Mouse (Mus musculus) kidney, adult 2 months (tissue): ENCODE measurements around the gene Tec.

ENCODE experiments used
- CTCF ChIP-seq: fragments of 200-500 bp; conservative IDR thresholded peaks from 2 replicates; pipeline ENCODE4 v1.5.1; 2011; ENCODE audit warnings: low read depth, mild to moderate bottlenecking, control low read depth, low read length, moderate library complexity, mixed read lengths; ENCODE audit not compliant: insufficient read depth, insufficient read length
- POLR2A ChIP-seq: fragments of 200-500 bp; IDR thresholded peaks from one replicate; pipeline ENCODE4 v1.6.1; 2011; ENCODE audit warnings: low read depth, low read length, control low read depth

- TF ChIP-seq CTCF = no peak
- no peak for TF ChIP-seq POLR2A
Measured at GRCm38 (mm10) chr5:72769841-72770240, 98.4 kb downstream of the Tec start.
